Mouse (Mus musculus) small intestine, adult 2 months (tissue): ENCODE measurements around the gene Tmc6.

ENCODE experiments used
- CTCF ChIP-seq: fragments of 200-500 bp; IDR thresholded peaks from 2 replicates; pipeline ENCODE4 v1.5.1; 2012; ENCODE audit warnings: low read depth, mild to moderate bottlenecking, control low read depth, inconsistent platforms, low read length, moderate library complexity, mixed read lengths; ENCODE audit not compliant: insufficient replicate concordance, insufficient read length; ENCODE audit errors: extremely low read depth
- POLR2A ChIP-seq: fragments of 200-500 bp; IDR thresholded peaks from 2 replicates; pipeline ENCODE4 v1.6.1; 2012; ENCODE audit warnings: low read depth, mild to moderate bottlenecking, control low read depth, inconsistent platforms, low read length, moderate library complexity

DNA sequence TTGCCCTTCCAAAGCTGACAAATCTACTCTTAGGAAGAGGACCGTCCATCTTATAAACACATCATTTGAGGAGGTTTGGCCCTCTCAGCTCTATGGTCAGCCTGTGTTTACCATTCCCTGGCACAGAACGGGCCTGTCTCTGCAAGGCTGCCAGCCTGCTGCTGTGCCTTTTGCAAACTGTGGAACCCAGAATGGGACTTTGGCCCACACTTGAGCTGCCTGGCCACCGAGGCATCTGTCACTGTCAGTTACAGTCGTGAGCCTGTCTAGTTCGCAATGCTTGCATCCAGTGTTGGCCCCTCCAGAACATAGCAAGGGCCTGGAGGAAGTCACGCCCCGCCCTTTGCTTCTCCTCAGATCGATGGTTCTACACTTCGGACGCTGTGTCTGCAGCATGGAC is 22.7 kb downstream of the Tmc6 start:
- TF ChIP-seq CTCF (no peak), POLR2A (no peak)
